Mouse (Mus musculus) hindbrain, embryonic 16.5 days (tissue): ENCODE measurements around the gene Arid3c. TPM values are rescaled to one million over a fixed set of nuclear protein-coding genes. Genes with fewer than 3 reads are reported as not detected.

ENCODE experiments used
- ATAC-seq: fragments of 200-750 bp; cut with Nextera tagmentation; 2 replicates; pipeline ENCODE4 v1.8.0; 2017; ENCODE audit warnings: moderate TSS enrichment, moderate library complexity
- H3K27ac ChIP-seq: fragments of 300-500 bp; sonication (generic); 2 replicates; pipeline ENCODE4 v1.5.1; 2014; ENCODE audit warnings: low read depth, mild to moderate bottlenecking, control low read depth, low read length, moderate library complexity
- H3K27me3 ChIP-seq: fragments of 300-500 bp; sonication (generic); replicated peaks from 2 replicates; pipeline ENCODE4 v1.6.1; 2014; ENCODE audit warnings: low read length; ENCODE audit not compliant: control insufficient read depth, insufficient read depth
- H3K36me3 ChIP-seq: fragments of 300-500 bp; sonication (generic); 2 replicates; pipeline ENCODE4 v1.6.1; 2014; ENCODE audit warnings: mild to moderate bottlenecking, low read length, moderate library complexity, mixed read lengths; ENCODE audit not compliant: control insufficient read depth, insufficient read depth
- H3K4me1 ChIP-seq: fragments of 300-500 bp; sonication (generic); 2 replicates; pipeline ENCODE4 v1.6.1; 2014; ENCODE audit warnings: low read depth, low read length; ENCODE audit not compliant: control insufficient read depth, insufficient read depth
- H3K4me2 ChIP-seq: fragments of 300-500 bp; sonication (generic); 2 replicates; pipeline ENCODE4 v1.6.1; 2014; ENCODE audit warnings: mild to moderate bottlenecking, low read length, control low read depth, moderate library complexity
- H3K4me3 ChIP-seq: fragments of 300-500 bp; sonication (generic); 2 replicates; pipeline ENCODE4 v1.5.1; 2014; ENCODE audit warnings: mild to moderate bottlenecking, low read length, control low read depth, moderate library complexity
- H3K9ac ChIP-seq: fragments of 300-500 bp; sonication (generic); 2 replicates; pipeline ENCODE4 v1.6.1; 2014; ENCODE audit warnings: low read depth, mild to moderate bottlenecking, control low read depth, low read length, moderate library complexity
- H3K9me3 ChIP-seq: fragments of 300-500 bp; sonication (generic); 2 replicates; pipeline ENCODE4 v1.6.1; 2014; ENCODE audit warnings: mild to moderate bottlenecking, low read length, moderate library complexity; ENCODE audit not compliant: control insufficient read depth
- WGBS: fragments of 180-500 bp; shearing (Covaris S2); extraction: QIAGEN DNeasy Blood & Tissue Kit; methylation state at CpG from one replicate; pipeline ENCODE4 v1.1.7; 2014; 5-methylcytosine and 5-hydroxymethylcytosine counted together
- polyA plus RNA-seq: library from polyadenylated mRNA; unstranded; fragments of >200 nt; fragmentation: Nextera tagmentation; extraction: Ambion mirVana; gene quantifications from 2 replicates; pipeline ENCODE4 v1.2.1, GENCODE M21; 2015

The Arid3c gene
- polyA plus RNA-seq, 1 experiment from 2014 or later = 0.76 TPM

DNA sequence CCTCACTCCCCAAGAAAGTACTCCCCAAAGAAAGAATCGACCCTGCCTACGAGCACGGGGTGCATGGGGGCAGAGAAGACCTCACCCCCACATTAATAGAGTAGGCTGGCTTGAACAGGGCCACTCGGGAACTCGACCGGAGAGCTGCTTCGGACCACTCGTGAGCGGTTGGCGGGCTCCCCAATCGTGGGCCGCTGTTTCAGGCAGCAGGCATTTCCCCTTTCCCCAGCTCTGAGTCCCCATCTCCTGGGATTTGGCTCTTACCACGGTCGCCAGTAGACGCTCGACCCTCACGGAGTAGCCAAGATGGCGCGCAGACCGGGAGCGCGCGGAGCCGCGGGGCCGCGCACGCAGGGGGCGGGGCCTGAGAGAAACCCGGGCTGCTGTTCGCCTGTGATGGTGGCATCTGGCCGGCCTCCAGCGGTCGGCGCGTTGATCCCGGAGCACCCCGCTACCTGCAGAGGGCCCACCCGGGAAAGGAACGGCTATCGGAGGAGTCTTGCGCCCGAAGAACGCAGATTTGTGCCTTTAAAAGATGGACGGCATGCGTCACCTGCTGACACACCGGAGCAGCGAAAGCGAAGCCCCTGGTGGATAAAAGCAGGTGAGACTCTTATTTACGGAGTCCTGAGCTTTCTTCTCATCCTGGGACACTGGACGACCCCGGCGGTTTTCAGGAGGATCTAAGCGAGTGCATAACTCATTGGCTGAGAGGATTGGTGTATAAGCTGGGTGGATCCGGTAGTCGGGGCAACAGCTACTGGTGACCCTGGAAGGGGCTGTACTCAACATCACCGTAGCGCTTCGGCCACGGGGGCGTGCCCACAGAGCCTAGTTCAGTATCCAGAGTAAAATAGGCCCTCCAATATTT lies 17.5 kb downstream of the Arid3c start, which contains the start of gene Rpp25l:
Rpp25l (minus strand) TSS at position 338 of the 871 bp plus-strand sequence.
- H3K36me3 ChIP-seq = peaks cover 11% of the 10 kb centered on the region
- peak within 1 kb of the TSS; percentile 77 for H3K4me3 ChIP-seq
- peak within 1 kb of the TSS; percentile 90 for H3K9ac ChIP-seq
- peaks cover 27% of the 10 kb centered on the region for H3K4me1 ChIP-seq
- peak within 1 kb of the TSS; percentile 63 for H3K27ac ChIP-seq
- H3K4me2 ChIP-seq = peak within 1 kb of the TSS; percentile 80
- H3K9me3 ChIP-seq = no peaks in the 10 kb centered on the region
- under 1% methylated on average over 61 of the region's 61 CpGs for WGBS
- H3K27me3 ChIP-seq = no peaks in the 10 kb centered on the region
- ATAC-seq = peak; percentile 79

- peak overlapping the region; percentile 77 for H3K4me3 ChIP-seq
- peak overlapping the region; percentile 63 for H3K27ac ChIP-seq
- peak overlapping the region; percentile 80 for H3K4me2 ChIP-seq
- WGBS = 36% methylated on average over 31 of the region's 31 CpGs
- no peaks in the 10 kb centered on the region for H3K27me3 ChIP-seq
- H3K36me3 ChIP-seq = peaks cover 6% of the 10 kb centered on the region
- H3K9ac ChIP-seq = peak overlapping the region; percentile 90
- H3K9me3 ChIP-seq = no peaks in the 10 kb centered on the region
- H3K4me1 ChIP-seq = peaks cover 33% of the 10 kb centered on the region
- peak; percentile 18 for ATAC-seq
Observed at GRCm38 (mm10) chr4:41712421-41713196, 18.3 kb downstream of the Arid3c start.

GRCm38 (mm10) chr4:41711705-41712375 lies 19.1 kb downstream of the Arid3c start:
- 71% methylated on average over 16 of the region's 16 CpGs for WGBS
- Histone ChIP-seq H3K4me3 (peak overlapping the region; percentile 77), H3K27ac (no peak overlapping the region), H3K27me3 (no peaks in the 10 kb centered on the region), H3K9ac (peak overlapping the region; percentile 90), H3K9me3 (no peaks in the 10 kb centered on the region), H3K36me3 (no peaks in the 10 kb centered on the region; the same call in none of the 2 replicates), H3K4me2 (peak overlapping the region; percentile 80), H3K4me1 (peaks cover 41% of the 10 kb centered on the region)
- ATAC-seq = no peak

DNA sequence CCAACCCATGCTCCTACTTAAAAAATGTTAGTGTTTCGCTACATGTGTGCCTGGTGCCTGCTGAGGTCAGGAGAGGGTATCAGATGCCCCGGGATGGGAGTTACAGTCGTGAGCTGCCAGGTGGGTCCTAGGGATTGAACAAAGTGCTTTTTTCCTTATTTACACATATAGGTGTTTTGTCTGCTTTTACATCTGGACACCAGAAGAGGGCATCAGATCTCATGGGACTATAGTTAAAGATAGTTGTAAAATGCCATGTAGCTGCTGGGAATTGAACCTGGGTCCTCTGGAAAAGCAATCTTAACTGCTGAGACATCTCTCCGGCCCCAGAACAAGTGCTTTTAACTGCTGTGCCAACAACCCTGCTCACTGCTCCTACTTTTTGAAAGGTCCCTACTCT lies 20.7 kb downstream of the Arid3c start:
- WGBS = 61% methylated on average over 4 of the region's 4 CpGs

DNA sequence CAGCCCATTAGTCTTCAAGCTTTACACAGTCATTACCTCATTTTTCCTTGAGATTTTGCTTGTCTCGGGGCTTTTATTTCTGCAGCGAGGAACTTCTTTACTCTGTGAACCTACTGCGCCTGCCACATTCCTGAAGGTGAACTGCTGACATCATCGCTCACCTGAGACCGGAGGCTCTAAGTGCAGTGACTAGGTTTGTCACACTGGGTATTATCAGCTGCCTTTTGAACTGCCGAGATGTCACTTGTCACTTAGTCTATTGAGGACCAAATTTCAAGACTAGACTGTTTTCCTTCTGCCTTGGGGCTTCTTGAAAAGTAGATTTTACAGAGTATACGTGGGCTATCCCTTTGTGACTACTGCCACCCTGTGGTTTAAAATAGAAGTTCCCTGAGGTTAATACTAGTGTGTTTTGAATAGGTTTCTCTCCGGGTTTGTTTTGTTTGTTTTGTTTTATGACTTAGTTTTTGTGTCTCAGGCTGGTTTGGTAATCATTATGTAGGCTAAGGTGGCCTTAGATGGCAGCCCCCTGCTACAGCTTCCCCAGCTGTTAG lies 22.7 kb downstream of the Arid3c start:
- no peaks in the 10 kb centered on the region; the same call in 1 of the 2 replicates for H3K36me3 ChIP-seq
- H3K9ac ChIP-seq = no peak overlapping the region
- no peaks in the 10 kb centered on the region for H3K27me3 ChIP-seq
- peak; percentile 40; the same call in 1 of the 2 replicates for ATAC-seq
- peaks cover 39% of the 10 kb centered on the region for H3K4me1 ChIP-seq
- no peak overlapping the region for H3K4me2 ChIP-seq
- H3K9me3 ChIP-seq = no peaks in the 10 kb centered on the region
- no peak overlapping the region for H3K27ac ChIP-seq
- 40% methylated on average over 8 of the region's 8 CpGs for WGBS
- H3K4me3 ChIP-seq = no peak overlapping the region

More for the DNA sequence above, 20.7 kb downstream of the Arid3c start:
- H3K4me1 ChIP-seq = peaks cover 49% of the 10 kb centered on the region
- H3K9me3 ChIP-seq = no peaks in the 10 kb centered on the region
- no peaks in the 10 kb centered on the region for H3K27me3 ChIP-seq
- H3K4me2 ChIP-seq = no peak overlapping the region
- ATAC-seq = no peak
- H3K36me3 ChIP-seq = no peaks in the 10 kb centered on the region; the same call in 1 of the 2 replicates
- H3K27ac ChIP-seq = no peak overlapping the region
- no peak overlapping the region for H3K9ac ChIP-seq
- no peak overlapping the region for H3K4me3 ChIP-seq

DNA sequence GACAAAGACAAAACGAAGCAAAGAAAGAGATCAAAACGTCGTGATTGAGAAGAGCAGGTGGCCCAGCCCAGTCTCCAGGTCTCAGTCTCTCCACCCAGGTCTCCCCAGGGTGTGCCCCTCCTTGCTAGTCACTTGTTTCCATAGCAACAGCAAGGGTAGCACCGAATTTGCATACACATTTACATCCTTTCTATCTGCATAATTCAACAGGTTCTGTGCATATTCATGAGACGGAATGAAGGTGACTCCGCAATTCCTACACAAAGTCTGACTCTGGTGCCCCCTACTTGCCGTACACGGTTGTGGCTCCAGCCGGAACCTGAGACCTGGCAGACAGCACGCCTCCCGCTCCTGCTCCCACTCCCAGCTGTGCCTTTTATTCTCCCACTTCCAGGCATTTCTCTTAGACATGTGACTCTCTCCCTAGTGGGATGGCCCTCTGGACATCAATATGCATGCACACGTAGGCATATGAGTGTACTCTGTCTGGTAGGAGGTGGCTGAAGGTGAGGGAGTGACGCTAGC lies 23.9 kb downstream of the Arid3c start:
- ATAC-seq = peak; percentile 74
- Histone ChIP-seq H3K4me3 (no peak overlapping the region), H3K27ac (0 out of 2 replicates have a peak overlapping the region, but pooled peaks have one; percentile 42), H3K9ac (peak overlapping the region; percentile 29; the same call in 1 of the 2 replicates), H3K4me2 (peak overlapping the region; percentile 18), H3K27me3 (no peaks in the 10 kb centered on the region), H3K36me3 (no peaks in the 10 kb centered on the region; the same call in 1 of the 2 replicates), H3K4me1 (peaks cover 32% of the 10 kb centered on the region), H3K9me3 (no peaks in the 10 kb centered on the region)
- whole genome bisulfite sequencing = 1% methylated on average over 13 of the region's 13 CpGs

DNA sequence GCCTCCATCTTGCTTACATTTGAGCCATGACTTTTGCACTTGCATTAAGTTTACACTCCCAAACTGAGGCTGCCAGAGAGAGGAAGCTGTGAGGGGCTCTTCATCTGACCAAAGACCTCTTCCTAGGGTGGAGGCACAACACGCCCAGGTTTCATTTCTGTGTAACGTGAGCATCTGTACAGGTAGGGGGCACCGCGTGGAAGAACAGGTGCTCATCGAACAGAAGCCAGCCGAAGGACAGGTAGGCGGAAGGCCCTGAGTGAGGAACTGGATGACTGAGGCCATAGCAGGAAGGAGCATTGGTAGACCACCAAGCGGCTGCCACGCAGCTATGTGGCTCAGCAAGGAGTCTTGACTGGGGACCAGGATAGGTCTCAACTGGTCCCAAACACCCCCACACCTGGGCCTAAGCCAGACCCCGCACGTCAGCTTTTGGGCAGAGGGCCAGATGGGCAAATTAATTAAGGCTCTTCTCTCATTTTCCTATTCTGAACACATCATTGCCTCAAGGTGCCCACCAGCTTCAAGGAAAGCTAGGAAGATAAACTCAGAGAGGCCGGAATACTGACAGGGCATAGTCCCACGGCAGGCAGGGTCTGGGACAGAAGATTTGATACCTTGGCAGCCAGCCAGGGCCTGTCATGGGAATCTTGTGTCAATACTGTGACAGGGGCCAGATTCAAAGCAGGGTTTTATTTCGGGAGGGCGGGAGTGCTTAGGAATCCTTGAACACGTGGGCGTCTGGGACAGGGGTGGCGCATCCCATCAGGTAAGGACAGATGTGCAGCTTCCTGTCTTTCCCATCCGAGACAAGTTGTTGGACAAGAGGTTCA lies 24.8 kb downstream of the Arid3c start:
- H3K4me2 ChIP-seq = no peak overlapping the region
- 51% methylated on average over 19 of the region's 19 CpGs for WGBS
- no peak overlapping the region for H3K9ac ChIP-seq
- no peak overlapping the region for H3K27ac ChIP-seq
- no peaks in the 10 kb centered on the region for H3K36me3 ChIP-seq
- no peak overlapping the region for H3K4me3 ChIP-seq
- H3K27me3 ChIP-seq = no peaks in the 10 kb centered on the region
- H3K4me1 ChIP-seq = peaks cover 23% of the 10 kb centered on the region
- ATAC-seq = no peak
- H3K9me3 ChIP-seq = no peaks in the 10 kb centered on the region

- Histone ChIP-seq H3K4me1 (peaks cover 23% of the 10 kb centered on the region), H3K27ac (no peak overlapping the region), H3K27me3 (no peaks in the 10 kb centered on the region), H3K9ac (no peak overlapping the region), H3K4me3 (no peak overlapping the region), H3K36me3 (no peaks in the 10 kb centered on the region), H3K4me2 (no peak overlapping the region), H3K9me3 (no peaks in the 10 kb centered on the region)
- ATAC-seq = no peak
- WGBS = 5% methylated on average over 5 of the region's 5 CpGs
Observed at GRCm38 (mm10) chr4:41704651-41705050, 26.3 kb downstream of the Arid3c start.
